Mouse (Mus musculus) right cerebral cortex, postnatal 4 days (tissue): ENCODE data around the gene Adm.
"Not testable (repeated sequence)": the region's sequence is repeated elsewhere in the genome, so short reads cannot be mapped to it uniquely, and the experiment has no call there.

Experiments
- DNase-seq: peaks from one replicate; pipeline ENCODE4 v3.0.0-alpha.2; 2022

Adm gene

GRCm38 (mm10) chr7:110627486-110628272 lies at the start of gene Adm:
Gene Adm (plus strand): TSS chr7:110627661.
- peak; percentile 39 for DNase-seq

- no peak for DNase-seq
These were observed 43.8 kb upstream of the Adm start for GRCm38 (mm10) chr7:110583705-110584104.

- DNase-seq, result no peak
These were observed 43.3 kb upstream of the Adm start for GRCm38 (mm10) chr7:110584159-110584558.

- DNase-seq, result no peak
These were observed 42.2 kb upstream of the Adm start for GRCm38 (mm10) chr7:110585250-110585649.

GRCm38 (mm10) chr7:110587721-110588120 lies 39.7 kb upstream of the Adm start:
- no peak for DNase-seq

GRCm38 (mm10) chr7:110593991-110594390 lies 33.5 kb upstream of the Adm start:
- not testable (repeated sequence) for DNase-seq

- DNase-seq, result no peak
These were observed 30.3 kb upstream of the Adm start for GRCm38 (mm10) chr7:110597141-110597540.

- DNase-seq, result no peak
These were observed 22.0 kb upstream of the Adm start for GRCm38 (mm10) chr7:110605476-110605875.

- DNase-seq, result no peak
These were observed 20.6 kb upstream of the Adm start for GRCm38 (mm10) chr7:110606906-110607305.

- no peak for DNase-seq
These were observed 13.9 kb upstream of the Adm start for GRCm38 (mm10) chr7:110613381-110614132.

GRCm38 (mm10) chr7:110614133-110615063 lies 13.1 kb upstream of the Adm start, which contains the start of gene Sbf2:
Gene Sbf2 (minus strand): TSS chr7:110614922.
- DNase-seq, result peak; percentile 83

- DNase-seq, result peak; percentile 49
These were observed 12.3 kb upstream of the Adm start for GRCm38 (mm10) chr7:110615151-110615631.

GRCm38 (mm10) chr7:110615792-110616191 lies 11.7 kb upstream of the Adm start:
- no peak for DNase-seq

GRCm38 (mm10) chr7:110619086-110619611 lies 8.3 kb upstream of the Adm start:
- DNase-seq, result no peak

- DNase-seq, result no peak
These were observed 3.4 kb upstream of the Adm start for GRCm38 (mm10) chr7:110624067-110624466.

GRCm38 (mm10) chr7:110624961-110625360 lies 2.5 kb upstream of the Adm start:
- DNase-seq, result no peak

GRCm38 (mm10) chr7:110625489-110625888 lies 2.0 kb upstream of the Adm start:
- no peak for DNase-seq

GRCm38 (mm10) chr7:110626186-110627098 lies 1.0 kb upstream of the Adm start:
- no peak for DNase-seq

- no peak for DNase-seq
These were observed 370 bp upstream of the Adm start for GRCm38 (mm10) chr7:110627099-110627482.

- no peak for DNase-seq
These were observed 776 bp downstream of the Adm start for GRCm38 (mm10) chr7:110628273-110628600.

- DNase-seq, result peak; percentile 34
These were observed 1.3 kb downstream of the Adm start for GRCm38 (mm10) chr7:110628611-110629354.
